Mouse (Mus musculus): ENCODE measurements around the gene Olfr1417. TPM values are rescaled to one million over a fixed set of nuclear protein-coding genes. Genes with fewer than 3 reads are reported as not detected.
A peak's percentile ranks its signal among the peaks of the same experiment; 100 is the strongest.

Gene Olfr1417
- polyA plus RNA-seq, 1 experiment from 2014 or later = not detected

DNA sequence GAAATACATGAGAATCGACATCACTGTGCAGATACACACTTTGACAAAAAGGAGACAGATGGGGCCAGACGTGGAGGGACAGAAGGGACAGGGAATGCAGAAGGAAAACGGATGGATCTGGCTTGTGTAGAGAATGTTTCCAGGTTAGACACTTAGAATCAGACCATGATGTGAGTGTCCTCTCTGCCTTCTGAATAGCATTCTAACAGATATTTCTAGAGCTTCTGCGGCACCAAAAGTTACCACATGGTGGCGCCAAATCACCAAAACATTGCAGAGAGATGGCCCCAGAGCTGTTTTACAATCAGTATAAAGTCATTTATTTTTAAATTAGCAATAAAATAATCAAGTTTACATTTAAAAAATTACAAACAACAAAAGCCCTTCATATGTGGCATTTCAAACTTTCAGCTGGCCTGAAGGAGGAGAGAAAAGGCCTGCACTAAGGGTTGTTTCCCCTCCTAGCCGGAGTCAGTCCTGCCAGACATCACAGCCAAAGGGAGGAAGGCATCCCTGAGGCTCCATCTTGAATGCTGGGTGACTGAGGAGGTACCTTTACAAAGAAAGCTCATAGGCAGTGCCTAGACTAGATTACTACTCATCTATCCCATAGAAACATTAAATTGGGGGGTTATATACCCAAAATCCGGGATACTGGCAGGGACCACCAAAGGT lies 61.7 kb downstream of the Olfr1417 start:
- Histone ChIP-seq H3K4me3 (no peak overlapping the region), H3K9ac (replicated peaks) (no peak overlapping the region), H3K9me3 (no peaks in the 10 kb centered on the region), H3K36me3 (peaks cover 41% of the 10 kb centered on the region), H3K27ac (replicated peaks) (no peak overlapping the region), H3K27me3 (no peaks in the 10 kb centered on the region), H3K4me2 (replicated peaks) (no peak overlapping the region), H3K4me1 (no peaks in the 10 kb centered on the region)
- peak; percentile 74 for ATAC-seq (ENCODE audit: low FRiP score, low read depth)
- WGBS = 61% methylated on average over 7 of the region's 7 CpGs

Other genes with a start within 250 kb of the Olfr1417 start
- gene Ms4a6d, start 234.4 kb downstream of the Olfr1417 start, polyA plus RNA-seq (2016; fragmentation: Nextera tagmentation; extraction: Ambion mirVana) = 2.9 and 4.1 TPM in 2 replicates
- not detected in 2 replicates for gene Ms4a2, start 215.5 kb downstream of the Olfr1417 start, polyA plus RNA-seq (2016; fragmentation: Nextera tagmentation; extraction: Ambion mirVana)
- gene Ms4a3, start 198.4 kb downstream of the Olfr1417 start, polyA plus RNA-seq (2016; fragmentation: Nextera tagmentation; extraction: Ambion mirVana) = not detected in 2 replicates
- not detected in 2 replicates for gene Oosp2, start 178.7 kb downstream of the Olfr1417 start, polyA plus RNA-seq (2016; fragmentation: Nextera tagmentation; extraction: Ambion mirVana)
- gene Oosp1, start 148.1 kb downstream of the Olfr1417 start, polyA plus RNA-seq (2016; fragmentation: Nextera tagmentation; extraction: Ambion mirVana) = not detected in 2 replicates
- gene Oosp3, start 142.2 kb downstream of the Olfr1417 start, polyA plus RNA-seq (2016; fragmentation: Nextera tagmentation; extraction: Ambion mirVana) = not detected in 2 replicates
- not detected in 2 replicates for gene Gif, start 91.7 kb downstream of the Olfr1417 start, polyA plus RNA-seq (2016; fragmentation: Nextera tagmentation; extraction: Ambion mirVana)
- 45.7 and 48.7 TPM in 2 replicates for gene Mrpl16, start 68.8 kb downstream of the Olfr1417 start, polyA plus RNA-seq (2016; fragmentation: Nextera tagmentation; extraction: Ambion mirVana)
- 20.3 and 22.0 TPM in 2 replicates for gene Stx3, start 19.8 kb downstream of the Olfr1417 start, polyA plus RNA-seq (2016; fragmentation: Nextera tagmentation; extraction: Ambion mirVana)
- not detected in 2 replicates for gene Olfr1418, start 21.8 kb upstream of the Olfr1417 start, polyA plus RNA-seq (2016; fragmentation: Nextera tagmentation; extraction: Ambion mirVana)
- gene Olfr1419, start 35.9 kb upstream of the Olfr1417 start, polyA plus RNA-seq (2016; fragmentation: Nextera tagmentation; extraction: Ambion mirVana) = not detected in 2 replicates
- gene Olfr1420, start 47.3 kb upstream of the Olfr1417 start, polyA plus RNA-seq (2016; fragmentation: Nextera tagmentation; extraction: Ambion mirVana) = not detected in 2 replicates
- gene Patl1, start 73.2 kb upstream of the Olfr1417 start, polyA plus RNA-seq (2016; fragmentation: Nextera tagmentation; extraction: Ambion mirVana) = 24.4 and 26.0 TPM in 2 replicates
- 4.7 and 5.0 TPM in 2 replicates for gene Osbp, start 126.7 kb upstream of the Olfr1417 start, polyA plus RNA-seq (2016; fragmentation: Nextera tagmentation; extraction: Ambion mirVana)
- gene Olfr1423, start 202.1 kb upstream of the Olfr1417 start, polyA plus RNA-seq (2016; fragmentation: Nextera tagmentation; extraction: Ambion mirVana) = 0.04 TPM in 1 of 2 replicates, not detected in the other
- gene Olfr1424, start 223.5 kb upstream of the Olfr1417 start, polyA plus RNA-seq (2016; fragmentation: Nextera tagmentation; extraction: Ambion mirVana) = not detected in 2 replicates
- not detected in 2 replicates for gene Olfr1425, start 238.5 kb upstream of the Olfr1417 start, polyA plus RNA-seq (2016; fragmentation: Nextera tagmentation; extraction: Ambion mirVana)